Mouse (Mus musculus): ENCODE measurements at regions not wholly inside any gene's neighbourhood (a gene's known extent, or its start where the extent isn't known, plus 50 kb on each side); places are given as distances from the start of the nearest gene placed in this dataset.

GRCm38 (mm10) chr9:53045788-53046187 lies 202.1 kb downstream of the Ddx10 start:
- Histone ChIP-seq H3K36me3 (replicated peaks; ENCODE audit: control insufficient read depth, insufficient read depth, low read depth, low read length) (no peaks in the 10 kb centered on the region), H3K4me1 (ENCODE audit: control insufficient read depth, insufficient read depth, low read length) (no peaks in the 10 kb centered on the region), H3K4me3 (ENCODE audit: low read depth, low read length) (no peak overlapping the region), H3K9me3 (replicated peaks; ENCODE audit: control insufficient read depth, low read length) (no peaks in the 10 kb centered on the region), H3K9ac (replicated peaks; ENCODE audit: low read length) (no peak overlapping the region), H3K27ac (replicated peaks; ENCODE audit: low read depth, low read length) (no peak overlapping the region), H3K4me2 (ENCODE audit: low read depth, low read length) (no peak overlapping the region), H3K27me3 (ENCODE audit: control insufficient read depth, insufficient read depth, low read length) (no peaks in the 10 kb centered on the region)
- DNase-seq (ENCODE audit: low spot score) (no peak), ATAC-seq (replicated peaks; ENCODE audit: insufficient number of reproducible peaks, low FRiP score, low TSS enrichment, low read depth) (no peak)
- 83% methylated on average over 6 of the region's 6 CpGs for WGBS

DNA sequence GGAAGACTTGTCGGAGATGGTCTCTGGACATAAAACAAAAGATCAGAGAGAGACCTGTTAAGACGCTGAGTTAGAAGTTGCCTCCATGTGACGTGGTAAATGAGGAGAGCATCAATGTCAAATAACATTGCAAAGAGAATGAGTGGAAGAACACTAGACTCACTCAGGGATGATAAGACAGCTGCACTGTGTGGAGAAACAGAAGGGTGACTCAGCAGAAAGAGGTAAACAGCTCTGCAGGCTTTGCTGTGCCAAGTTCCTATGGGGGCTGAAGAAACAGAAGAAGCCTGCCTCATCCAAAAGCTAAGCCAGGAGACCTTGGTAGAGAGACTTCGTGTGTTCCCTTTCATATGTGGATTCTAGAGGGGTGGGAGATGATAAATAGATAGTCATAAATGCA lies 214.1 kb downstream of the Ddx10 start:
- H3K4me3 ChIP-seq (ENCODE audit: low read depth, low read length): no peak overlapping the region
- H3K27ac ChIP-seq (replicated peaks; ENCODE audit: low read depth, low read length): no peak overlapping the region
- H3K4me2 ChIP-seq (ENCODE audit: low read depth, low read length): no peak overlapping the region
- WGBS: 85% methylated on average over 4 of the region's 4 CpGs
- no peaks in the 10 kb centered on the region for H3K4me1 ChIP-seq (ENCODE audit: control insufficient read depth, insufficient read depth, low read length)
- H3K9me3 ChIP-seq (replicated peaks; ENCODE audit: control insufficient read depth, low read length): no peaks in the 10 kb centered on the region
- ATAC-seq (replicated peaks; ENCODE audit: insufficient number of reproducible peaks, low FRiP score, low TSS enrichment, low read depth) (no peak), DNase-seq (ENCODE audit: low spot score) (no peak)
- H3K9ac ChIP-seq (replicated peaks; ENCODE audit: low read length): no peak overlapping the region
- no peaks in the 10 kb centered on the region for H3K27me3 ChIP-seq (ENCODE audit: control insufficient read depth, insufficient read depth, low read length)
- H3K36me3 ChIP-seq (replicated peaks; ENCODE audit: control insufficient read depth, insufficient read depth, low read depth, low read length): no peaks in the 10 kb centered on the region

DNA sequence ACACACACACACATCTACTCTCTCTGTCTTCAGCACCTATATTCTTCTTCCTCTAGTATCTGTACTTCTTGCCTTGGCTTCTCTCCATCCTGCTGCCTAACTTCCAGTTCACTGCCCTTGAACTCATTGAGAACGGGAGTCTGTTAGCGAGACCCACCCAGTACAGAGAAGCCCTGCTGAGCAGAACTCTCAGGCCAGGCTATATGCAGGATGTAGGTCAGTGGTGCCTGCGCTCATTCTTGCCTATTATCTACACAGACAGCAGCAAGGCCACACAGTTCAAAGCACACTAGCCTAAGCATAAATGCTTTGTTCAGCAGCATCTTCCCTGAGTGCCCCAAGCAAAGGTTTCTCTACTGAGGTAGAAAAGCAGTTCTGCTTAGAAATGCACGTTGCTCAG lies 225.8 kb downstream of the Ddx10 start:
- H3K27me3 ChIP-seq (ENCODE audit: control insufficient read depth, insufficient read depth, low read length): no peaks in the 10 kb centered on the region
- H3K9ac ChIP-seq (replicated peaks; ENCODE audit: low read length): no peak overlapping the region
- ATAC-seq (replicated peaks; ENCODE audit: insufficient number of reproducible peaks, low FRiP score, low TSS enrichment, low read depth) (no peak), DNase-seq (ENCODE audit: low spot score) (no peak)
- H3K36me3 ChIP-seq (replicated peaks; ENCODE audit: control insufficient read depth, insufficient read depth, low read depth, low read length): no peaks in the 10 kb centered on the region
- H3K27ac ChIP-seq (replicated peaks; ENCODE audit: low read depth, low read length): no peak overlapping the region
- H3K9me3 ChIP-seq (replicated peaks; ENCODE audit: control insufficient read depth, low read length): no peaks in the 10 kb centered on the region
- no peak overlapping the region for H3K4me3 ChIP-seq (ENCODE audit: low read depth, low read length)
- 76% methylated on average over 4 of the region's 4 CpGs for WGBS
- no peaks in the 10 kb centered on the region for H3K4me1 ChIP-seq (ENCODE audit: control insufficient read depth, insufficient read depth, low read length)
- H3K4me2 ChIP-seq (ENCODE audit: low read depth, low read length): no peak overlapping the region

DNA sequence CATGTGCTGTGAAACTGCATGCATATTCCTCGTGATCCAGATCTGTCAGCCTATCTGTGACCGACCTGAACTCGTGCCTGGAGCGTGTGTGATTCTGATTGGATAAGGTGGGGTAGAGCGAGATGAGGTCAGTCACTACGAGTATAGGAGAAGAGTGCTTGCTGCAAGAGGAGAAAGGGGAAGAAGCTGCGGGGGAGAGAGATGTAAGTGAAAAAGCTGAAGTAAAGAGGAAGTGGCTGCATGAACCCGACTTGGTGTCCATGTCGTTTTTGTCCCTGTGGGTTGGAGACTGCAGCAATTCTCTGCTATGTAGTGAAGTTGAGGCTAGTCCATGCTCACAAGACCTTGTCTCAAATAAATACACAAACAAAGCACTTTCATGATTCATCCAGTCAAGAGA lies 237.1 kb downstream of the Ddx10 start:
- DNase-seq (ENCODE audit: low spot score) (no peak), ATAC-seq (replicated peaks; ENCODE audit: insufficient number of reproducible peaks, low FRiP score, low TSS enrichment, low read depth) (no peak)
- no peak overlapping the region for H3K9ac ChIP-seq (replicated peaks; ENCODE audit: low read length)
- no peaks in the 10 kb centered on the region for H3K4me1 ChIP-seq (ENCODE audit: control insufficient read depth, insufficient read depth, low read length)
- no peak overlapping the region for H3K27ac ChIP-seq (replicated peaks; ENCODE audit: low read depth, low read length)
- 90% methylated on average over 9 of the region's 9 CpGs for WGBS
- H3K4me3 ChIP-seq (ENCODE audit: low read depth, low read length): no peak overlapping the region
- H3K27me3 ChIP-seq (ENCODE audit: control insufficient read depth, insufficient read depth, low read length): no peaks in the 10 kb centered on the region
- H3K9me3 ChIP-seq (replicated peaks; ENCODE audit: control insufficient read depth, low read length): no peaks in the 10 kb centered on the region
- H3K36me3 ChIP-seq (replicated peaks; ENCODE audit: control insufficient read depth, insufficient read depth, low read depth, low read length): no peaks in the 10 kb centered on the region
- H3K4me2 ChIP-seq (ENCODE audit: low read depth, low read length): no peak overlapping the region

DNA sequence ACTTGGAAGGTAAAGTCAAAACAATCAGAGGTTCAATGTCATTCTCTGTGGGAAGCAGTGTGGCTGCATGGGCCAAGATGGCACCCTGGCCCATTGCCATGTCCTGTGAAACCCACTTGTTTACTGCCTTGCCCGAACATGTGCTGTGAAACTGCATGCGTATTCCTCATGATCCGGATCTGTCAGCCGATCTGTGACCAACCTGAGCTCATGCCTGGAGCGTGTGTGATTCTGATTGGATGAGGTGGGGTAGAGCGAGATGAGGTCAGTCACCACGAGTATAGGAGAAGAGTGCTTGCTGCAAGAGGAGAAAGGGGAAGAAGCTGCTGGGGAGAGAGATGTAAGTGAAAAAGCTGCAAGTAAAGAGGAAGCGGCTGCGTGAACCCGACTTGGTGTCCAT lies 240.5 kb downstream of the Ddx10 start:
- no peak for ATAC-seq (replicated peaks; ENCODE audit: insufficient number of reproducible peaks, low FRiP score, low TSS enrichment, low read depth)
- no peak for DNase-seq (ENCODE audit: low spot score)
- H3K4me3 ChIP-seq (ENCODE audit: low read depth, low read length): no peak overlapping the region
- no peak overlapping the region for H3K27ac ChIP-seq (replicated peaks; ENCODE audit: low read depth, low read length)
- 93% methylated on average over 10 of the region's 10 CpGs for WGBS
- H3K4me1 ChIP-seq (ENCODE audit: control insufficient read depth, insufficient read depth, low read length): no peaks in the 10 kb centered on the region
- no peaks in the 10 kb centered on the region for H3K36me3 ChIP-seq (replicated peaks; ENCODE audit: control insufficient read depth, insufficient read depth, low read depth, low read length)
- no peak overlapping the region for H3K9ac ChIP-seq (replicated peaks; ENCODE audit: low read length)
- no peaks in the 10 kb centered on the region for H3K27me3 ChIP-seq (ENCODE audit: control insufficient read depth, insufficient read depth, low read length)
- H3K4me2 ChIP-seq (ENCODE audit: low read depth, low read length): no peak overlapping the region
- H3K9me3 ChIP-seq (replicated peaks; ENCODE audit: control insufficient read depth, low read length): no peaks in the 10 kb centered on the region

GRCm38 (mm10) chr9:53006085-53006484 lies 241.8 kb downstream of the Ddx10 start:
- 81% methylated on average over 1 of the region's 1 CpGs for WGBS
- H3K4me3 ChIP-seq (ENCODE audit: low read depth, low read length): no peak overlapping the region
- no peaks in the 10 kb centered on the region for H3K27me3 ChIP-seq (ENCODE audit: control insufficient read depth, insufficient read depth, low read length)
- no peaks in the 10 kb centered on the region for H3K36me3 ChIP-seq (replicated peaks; ENCODE audit: control insufficient read depth, insufficient read depth, low read depth, low read length)
- H3K9ac ChIP-seq (replicated peaks; ENCODE audit: low read length): no peak overlapping the region
- H3K4me2 ChIP-seq (ENCODE audit: low read depth, low read length): no peak overlapping the region
- H3K27ac ChIP-seq (replicated peaks; ENCODE audit: low read depth, low read length): no peak overlapping the region
- ATAC-seq (replicated peaks; ENCODE audit: insufficient number of reproducible peaks, low FRiP score, low TSS enrichment, low read depth) (no peak), DNase-seq (ENCODE audit: low spot score) (no peak)
- H3K9me3 ChIP-seq (replicated peaks; ENCODE audit: control insufficient read depth, low read length): no peaks in the 10 kb centered on the region
- no peaks in the 10 kb centered on the region for H3K4me1 ChIP-seq (ENCODE audit: control insufficient read depth, insufficient read depth, low read length)

- H3K4me1 ChIP-seq (ENCODE audit: control insufficient read depth, insufficient read depth, low read length): no peaks in the 10 kb centered on the region
- no peak overlapping the region for H3K4me3 ChIP-seq (ENCODE audit: low read depth, low read length)
- H3K27me3 ChIP-seq (ENCODE audit: control insufficient read depth, insufficient read depth, low read length): no peaks in the 10 kb centered on the region
- DNase-seq (ENCODE audit: low spot score) (no peak), ATAC-seq (replicated peaks; ENCODE audit: insufficient number of reproducible peaks, low FRiP score, low TSS enrichment, low read depth) (no peak)
- H3K9ac ChIP-seq (replicated peaks; ENCODE audit: low read length): no peak overlapping the region
- H3K4me2 ChIP-seq (ENCODE audit: low read depth, low read length): no peak overlapping the region
- H3K27ac ChIP-seq (replicated peaks; ENCODE audit: low read depth, low read length): no peak overlapping the region
- 74% methylated on average over 3 of the region's 3 CpGs for WGBS
- no peaks in the 10 kb centered on the region for H3K36me3 ChIP-seq (replicated peaks; ENCODE audit: control insufficient read depth, insufficient read depth, low read depth, low read length)
- no peaks in the 10 kb centered on the region for H3K9me3 ChIP-seq (replicated peaks; ENCODE audit: control insufficient read depth, low read length)
Measured at GRCm38 (mm10) chr9:53004253-53004978, 243.4 kb downstream of the Ddx10 start.

- no peaks in the 10 kb centered on the region for H3K9me3 ChIP-seq (replicated peaks; ENCODE audit: control insufficient read depth, low read length)
- H3K27me3 ChIP-seq (ENCODE audit: control insufficient read depth, insufficient read depth, low read length): no peaks in the 10 kb centered on the region
- no peak overlapping the region for H3K4me2 ChIP-seq (ENCODE audit: low read depth, low read length)
- H3K9ac ChIP-seq (replicated peaks; ENCODE audit: low read length): no peak overlapping the region
- H3K36me3 ChIP-seq (replicated peaks; ENCODE audit: control insufficient read depth, insufficient read depth, low read depth, low read length): no peaks in the 10 kb centered on the region
- WGBS: 86% methylated on average over 1 of the region's 1 CpGs
- H3K4me1 ChIP-seq (ENCODE audit: control insufficient read depth, insufficient read depth, low read length): no peaks in the 10 kb centered on the region
- no peak overlapping the region for H3K27ac ChIP-seq (replicated peaks; ENCODE audit: low read depth, low read length)
- DNase-seq (ENCODE audit: low spot score) (no peak), ATAC-seq (replicated peaks; ENCODE audit: insufficient number of reproducible peaks, low FRiP score, low TSS enrichment, low read depth) (no peak)
- H3K4me3 ChIP-seq (ENCODE audit: low read depth, low read length): no peak overlapping the region
Measured at GRCm38 (mm10) chr9:52976041-52976440, 271.8 kb downstream of the Ddx10 start.

Measured in embryonic facial prominence, embryonic 11.5 days (tissue).